Mouse (Mus musculus) heart, embryonic 16.5 days (tissue): ENCODE results near the gene Pbx1. TPM values are rescaled to one million over a fixed set of nuclear protein-coding genes. Genes with fewer than 3 reads are reported as not detected.

Experiments
- ATAC-seq: fragments of 200-750 bp; cut with Nextera tagmentation; replicated peaks from 2 replicates; pipeline ENCODE4 v1.8.0; 2017; ENCODE audit warnings: moderate number of reproducible peaks; ENCODE audit not compliant: insufficient read depth, low FRiP score; ENCODE audit errors: extremely low read depth
- H3K27ac ChIP-seq: fragments of 300-500 bp; sonication (generic); 2 replicates; pipeline ENCODE4 v1.5.1; 2014; ENCODE audit warnings: mild to moderate bottlenecking, low read length, control low read depth, moderate library complexity
- H3K27me3 ChIP-seq: fragments of 300-500 bp; sonication (generic); 2 replicates; pipeline ENCODE4 v1.6.1; 2014; ENCODE audit warnings: low read length, mixed read lengths; ENCODE audit not compliant: control insufficient read depth, insufficient read depth
- H3K36me3 ChIP-seq: fragments of 300-500 bp; sonication (generic); 2 replicates; pipeline ENCODE4 v1.6.1; 2014; ENCODE audit not compliant: control insufficient read depth, insufficient read depth
- H3K4me1 ChIP-seq: fragments of 300-500 bp; sonication (generic); 2 replicates; pipeline ENCODE4 v1.6.1; 2014; ENCODE audit warnings: low read length, mixed read lengths; ENCODE audit not compliant: control insufficient read depth, insufficient read depth
- H3K4me2 ChIP-seq: fragments of 300-500 bp; sonication (generic); 2 replicates; pipeline ENCODE4 v1.6.1; 2014; ENCODE audit warnings: low read depth, mild to moderate bottlenecking, control low read depth, low read length
- H3K4me3 ChIP-seq: fragments of 300-500 bp; sonication (generic); 2 replicates; pipeline ENCODE4 v1.5.1; 2014; ENCODE audit warnings: mild to moderate bottlenecking, control low read depth, low read length
- H3K9ac ChIP-seq: fragments of 300-500 bp; sonication (generic); 2 replicates; pipeline ENCODE4 v1.6.1; 2014; ENCODE audit warnings: low read length, control low read depth
- H3K9me3 ChIP-seq: fragments of 300-500 bp; sonication (generic); replicated peaks from 2 replicates; pipeline ENCODE4 v1.6.1; 2016; ENCODE audit warnings: low read length; ENCODE audit not compliant: control insufficient read depth
- WGBS: fragments of 180-500 bp; shearing (Covaris S2); extraction: QIAGEN DNeasy Blood & Tissue Kit; methylation state at CpG from one replicate; pipeline ENCODE4 v1.1.7; 2014; 5-methylcytosine and 5-hydroxymethylcytosine counted together
- polyA plus RNA-seq: library from polyadenylated mRNA; unstranded; fragments of >200 nt; fragmentation: Nextera tagmentation; extraction: Ambion mirVana; gene quantifications from 2 replicates; pipeline ENCODE4 v1.2.1, GENCODE M21; 2015

Gene Pbx1
- polyA plus RNA-seq, 1 experiment from 2014 or later: 18.0 TPM

GRCm38 (mm10) chr1:168395523-168396159 lies 36.4 kb downstream of the Pbx1 start:
- no peak overlapping the region for H3K4me3 ChIP-seq
- no peak overlapping the region for H3K9ac ChIP-seq
- no peaks in the 10 kb centered on the region for H3K27me3 ChIP-seq
- WGBS: 75% methylated on average over 3 of the region's 3 CpGs
- H3K4me2 ChIP-seq: no peak overlapping the region
- no peaks in the 10 kb centered on the region for H3K9me3 ChIP-seq
- no peak for ATAC-seq
- no peak overlapping the region; the same call in 1 of the 2 replicates for H3K27ac ChIP-seq
- H3K4me1 ChIP-seq: peaks cover 56% of the 10 kb centered on the region
- H3K36me3 ChIP-seq: peaks cover 6% of the 10 kb centered on the region; the same call in 1 of the 2 replicates

GRCm38 (mm10) chr1:168394535-168394934 lies 37.5 kb downstream of the Pbx1 start:
- ATAC-seq: no peak
- Histone ChIP-seq H3K27me3 (no peaks in the 10 kb centered on the region), H3K4me3 (no peak overlapping the region), H3K27ac (peak overlapping the region; percentile 94), H3K9me3 (no peaks in the 10 kb centered on the region), H3K4me2 (no peak overlapping the region), H3K9ac (peak overlapping the region; percentile 43; the same call in 1 of the 2 replicates), H3K4me1 (peaks cover 64% of the 10 kb centered on the region), H3K36me3 (peaks cover 7% of the 10 kb centered on the region; the same call in 1 of the 2 replicates)
- WGBS: 55% methylated on average over 6 of the region's 6 CpGs

GRCm38 (mm10) chr1:168393456-168393855 lies 38.6 kb downstream of the Pbx1 start:
- Histone ChIP-seq H3K27me3 (no peaks in the 10 kb centered on the region), H3K36me3 (peaks cover 10% of the 10 kb centered on the region; the same call in 1 of the 2 replicates), H3K9ac (peak overlapping the region; percentile 53), H3K4me1 (peaks cover 64% of the 10 kb centered on the region), H3K9me3 (no peaks in the 10 kb centered on the region), H3K4me2 (peak overlapping the region; percentile 31), H3K4me3 (no peak overlapping the region), H3K27ac (peak overlapping the region; percentile 94)
- 29% methylated on average over 4 of the region's 4 CpGs for WGBS
- ATAC-seq: no peak

- H3K4me2 ChIP-seq: peak overlapping the region; percentile 59
- no peak for ATAC-seq
- H3K27ac ChIP-seq: peak overlapping the region; percentile 94
- no peaks in the 10 kb centered on the region for H3K27me3 ChIP-seq
- peaks cover 64% of the 10 kb centered on the region for H3K4me1 ChIP-seq
- peak overlapping the region; percentile 69 for H3K9ac ChIP-seq
- H3K36me3 ChIP-seq: peaks cover 9% of the 10 kb centered on the region; the same call in 1 of the 2 replicates
- H3K4me3 ChIP-seq: peak overlapping the region; percentile 30
- no peaks in the 10 kb centered on the region for H3K9me3 ChIP-seq
- 56% methylated on average over 5 of the region's 5 CpGs for WGBS
These were observed 39.6 kb downstream of the Pbx1 start for GRCm38 (mm10) chr1:168392500-168392853.

DNA sequence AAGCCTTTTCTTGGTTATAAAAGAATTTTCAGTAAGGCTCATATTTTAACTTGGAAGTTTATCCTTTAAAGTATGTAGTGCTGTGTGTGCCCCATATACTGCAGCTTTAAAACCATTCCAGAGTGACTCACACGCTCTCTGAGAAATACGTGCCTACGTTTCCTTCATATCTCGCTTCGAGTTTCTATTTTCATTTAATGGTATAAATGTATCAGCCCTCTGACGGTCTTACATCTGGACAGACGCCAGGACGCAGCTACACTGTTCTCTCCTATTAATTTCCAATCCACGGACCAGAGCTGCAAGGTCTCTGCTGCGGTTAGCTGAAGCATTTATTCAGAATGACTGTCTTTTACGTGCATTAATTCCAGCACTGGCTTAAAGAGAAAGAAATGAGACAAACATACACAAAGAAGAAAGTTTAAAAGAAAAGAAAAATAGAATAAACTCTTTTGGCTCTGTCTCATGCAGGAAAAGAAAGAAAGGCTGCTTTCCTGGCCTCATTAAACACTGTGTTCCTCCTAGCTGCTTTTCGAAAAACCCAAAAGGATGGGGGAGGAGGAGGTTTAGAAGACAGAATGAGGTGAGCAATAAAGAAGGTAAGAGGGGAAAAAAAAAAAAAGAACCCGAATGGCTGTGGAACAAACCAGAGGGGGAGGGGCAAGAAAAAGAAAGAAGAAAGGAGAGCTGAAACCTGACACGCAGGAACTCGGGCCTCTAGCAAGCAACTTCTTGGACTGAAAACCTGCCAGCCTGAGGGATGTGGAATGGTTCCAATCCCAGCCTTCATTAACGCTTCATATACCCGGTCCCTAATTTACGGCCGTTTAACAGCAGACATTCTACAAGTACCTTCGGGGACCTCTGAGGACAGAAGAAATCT lies 40.2 kb downstream of the Pbx1 start:
- WGBS: 13% methylated on average over 20 of the region's 20 CpGs
- Histone ChIP-seq H3K9ac (peak overlapping the region; percentile 69), H3K9me3 (no peaks in the 10 kb centered on the region), H3K4me3 (peak overlapping the region; percentile 30), H3K36me3 (peaks cover 7% of the 10 kb centered on the region; the same call in 1 of the 2 replicates), H3K27me3 (no peaks in the 10 kb centered on the region), H3K27ac (peak overlapping the region; percentile 94), H3K4me2 (peak overlapping the region; percentile 59), H3K4me1 (peaks cover 59% of the 10 kb centered on the region)
- ATAC-seq: peak; percentile 78

DNA sequence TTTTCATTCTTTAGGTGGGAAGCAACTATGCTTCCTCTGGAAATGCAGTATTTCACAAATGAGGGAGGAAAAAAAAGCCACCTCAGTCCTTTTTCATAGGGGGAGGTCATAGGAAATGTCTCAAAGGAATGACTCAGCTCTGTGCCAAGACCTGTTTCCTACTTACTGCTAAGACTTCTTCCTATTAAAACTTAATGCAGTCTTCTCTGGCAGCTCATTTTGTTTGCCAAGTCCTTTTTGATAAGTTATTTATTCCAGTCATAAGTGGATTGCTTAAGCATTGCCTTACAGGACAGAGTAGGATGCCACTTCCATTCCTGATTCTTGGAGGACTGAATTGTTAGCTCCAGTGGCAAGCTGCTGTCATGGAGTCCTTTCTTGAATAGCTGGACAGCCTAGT lies 41.3 kb downstream of the Pbx1 start:
- Histone ChIP-seq H3K27ac (peak overlapping the region; percentile 94), H3K9me3 (no peaks in the 10 kb centered on the region), H3K9ac (0 out of 2 replicates have a peak overlapping the region, but pooled peaks have one; percentile 1), H3K36me3 (peaks cover 7% of the 10 kb centered on the region; the same call in 1 of the 2 replicates), H3K27me3 (no peaks in the 10 kb centered on the region), H3K4me1 (peaks cover 59% of the 10 kb centered on the region), H3K4me3 (no peak overlapping the region), H3K4me2 (peak overlapping the region; percentile 59; the same call in 1 of the 2 replicates)
- ATAC-seq: no peak

GRCm38 (mm10) chr1:168386159-168386558 lies 45.9 kb downstream of the Pbx1 start:
- no peak overlapping the region for H3K4me3 ChIP-seq
- H3K9ac ChIP-seq: no peak overlapping the region
- H3K4me2 ChIP-seq: no peak overlapping the region
- 81% methylated on average over 6 of the region's 6 CpGs for WGBS
- H3K9me3 ChIP-seq: no peaks in the 10 kb centered on the region
- ATAC-seq: no peak
- H3K4me1 ChIP-seq: peaks cover 62% of the 10 kb centered on the region
- peaks cover 7% of the 10 kb centered on the region; the same call in 1 of the 2 replicates for H3K36me3 ChIP-seq
- no peak overlapping the region for H3K27ac ChIP-seq
- no peaks in the 10 kb centered on the region for H3K27me3 ChIP-seq

DNA sequence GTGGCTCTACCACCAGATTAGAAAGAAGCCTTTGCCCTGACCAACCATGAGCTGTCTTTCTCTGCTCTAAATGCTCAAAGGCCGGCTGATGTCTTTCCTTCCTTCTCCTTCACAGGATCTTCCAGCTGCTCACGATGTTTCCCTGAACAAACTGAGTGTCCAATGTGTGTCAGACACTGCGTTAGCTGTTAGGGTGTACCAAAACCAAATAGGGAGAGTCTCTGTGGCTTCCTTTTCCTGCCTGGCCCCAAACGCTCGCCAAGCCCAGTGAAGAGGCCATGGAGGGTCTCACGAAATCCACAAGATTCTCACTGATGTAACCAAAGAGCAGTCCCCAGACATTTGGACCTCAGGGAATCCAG lies 47.5 kb downstream of the Pbx1 start:
- no peak overlapping the region for H3K4me2 ChIP-seq
- WGBS: 36% methylated on average over 6 of the region's 6 CpGs
- no peaks in the 10 kb centered on the region for H3K27me3 ChIP-seq
- H3K36me3 ChIP-seq: peaks cover 3% of the 10 kb centered on the region; the same call in 1 of the 2 replicates
- peaks cover 63% of the 10 kb centered on the region for H3K4me1 ChIP-seq
- H3K4me3 ChIP-seq: no peak overlapping the region
- peak overlapping the region; percentile 27; the same call in 1 of the 2 replicates for H3K9ac ChIP-seq
- no peak for ATAC-seq
- no peaks in the 10 kb centered on the region for H3K9me3 ChIP-seq
- peak overlapping the region; percentile 80 for H3K27ac ChIP-seq
